Mouse (Mus musculus) bone marrow macrophage, adult 2 months (primary cell): ENCODE results near the gene Slc41a3. TPM values are rescaled to one million over a fixed set of nuclear protein-coding genes. Genes with fewer than 3 reads are reported as not detected.
A peak's percentile ranks its signal among the peaks of the same experiment; 100 is the strongest.

Experiments used
- H3K27ac ChIP-seq: 2 replicates; pipeline ENCODE4 v1.5.1; 2012; ENCODE audit warnings: low read depth, low read length; ENCODE audit not compliant: insufficient read depth
- H3K4me1 ChIP-seq: 2 replicates; pipeline ENCODE4 v1.6.1; 2012; ENCODE audit warnings: low read length; ENCODE audit not compliant: control insufficient read depth, insufficient read depth
- H3K4me3 ChIP-seq: 2 replicates; pipeline ENCODE4 v1.5.1; 2012; ENCODE audit warnings: mild to moderate bottlenecking, low read length, moderate library complexity; ENCODE audit not compliant: insufficient read depth
- CTCF ChIP-seq: IDR thresholded peaks from 2 replicates; pipeline ENCODE4 v1.5.1; 2012; ENCODE audit warnings: low read depth, mild to moderate bottlenecking, low read length, moderate library complexity
- POLR2A ChIP-seq: IDR thresholded peaks from 2 replicates; pipeline ENCODE4 v1.6.1; 2012; ENCODE audit warnings: mild to moderate bottlenecking, low read depth, low read length, borderline replicate concordance
- polyA plus RNA-seq: library from polyadenylated mRNA; stranded (reverse); fragments of >200 nt; gene quantifications from 2 replicates; pipeline ENCODE4 v1.2.4, GENCODE M21; 2012; ENCODE audit not compliant: missing spikeins, insufficient read depth, insufficient read length

Gene Slc41a3
- 13.4 and 14.7 TPM in 2 replicates for polyA plus RNA-seq

DNA sequence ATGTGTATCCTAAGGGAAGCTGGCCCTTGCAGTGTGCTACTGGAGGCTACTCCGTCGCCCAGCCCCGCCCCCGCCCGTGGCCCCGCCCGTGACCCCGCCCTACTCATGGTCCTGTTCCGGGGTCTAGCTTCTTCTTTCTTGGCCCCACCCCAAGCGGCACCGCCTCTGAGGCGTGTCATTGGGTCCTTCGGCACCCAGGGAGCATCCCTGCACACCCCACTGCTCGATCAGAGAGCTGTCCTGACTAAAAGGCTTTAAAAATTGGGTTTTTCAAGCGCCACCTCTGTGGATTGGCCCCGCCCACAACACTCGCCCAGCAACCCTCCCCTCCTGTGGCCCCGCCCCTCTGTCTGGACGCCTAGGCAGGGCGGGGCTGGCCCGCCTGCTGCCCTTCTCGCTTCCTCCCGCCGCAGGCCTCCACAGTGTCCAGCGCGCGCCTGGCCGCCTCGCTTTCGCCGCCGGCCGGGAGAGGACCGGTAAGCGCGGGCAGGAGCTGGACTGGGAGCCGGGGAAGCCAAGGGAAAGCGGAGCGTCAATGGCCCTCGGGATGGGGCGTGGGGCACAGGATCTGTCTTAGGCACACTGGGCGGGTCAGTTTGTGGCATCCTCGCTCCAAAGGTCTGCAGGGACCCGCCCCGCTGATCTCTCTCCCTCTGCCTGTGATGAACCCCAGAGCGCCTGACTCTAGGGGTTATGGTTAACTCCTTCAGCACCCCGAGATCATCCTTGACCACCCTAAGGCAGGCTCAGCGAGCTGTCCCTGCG is at the start of gene Slc41a3:
Gene Slc41a3, plus strand, starts transcription at position 193 of the 765 bp plus-strand sequence.
- TF ChIP-seq CTCF: no peak
- TF ChIP-seq POLR2A: 0 out of 2 replicates have a peak, but pooled peaks have one; percentile 37
- peak within 1 kb of the TSS; percentile 85 for H3K27ac ChIP-seq
- H3K4me3 ChIP-seq: peak within 1 kb of the TSS; percentile 69
- peaks cover 8% of the 10 kb centered on the region for H3K4me1 ChIP-seq

DNA sequence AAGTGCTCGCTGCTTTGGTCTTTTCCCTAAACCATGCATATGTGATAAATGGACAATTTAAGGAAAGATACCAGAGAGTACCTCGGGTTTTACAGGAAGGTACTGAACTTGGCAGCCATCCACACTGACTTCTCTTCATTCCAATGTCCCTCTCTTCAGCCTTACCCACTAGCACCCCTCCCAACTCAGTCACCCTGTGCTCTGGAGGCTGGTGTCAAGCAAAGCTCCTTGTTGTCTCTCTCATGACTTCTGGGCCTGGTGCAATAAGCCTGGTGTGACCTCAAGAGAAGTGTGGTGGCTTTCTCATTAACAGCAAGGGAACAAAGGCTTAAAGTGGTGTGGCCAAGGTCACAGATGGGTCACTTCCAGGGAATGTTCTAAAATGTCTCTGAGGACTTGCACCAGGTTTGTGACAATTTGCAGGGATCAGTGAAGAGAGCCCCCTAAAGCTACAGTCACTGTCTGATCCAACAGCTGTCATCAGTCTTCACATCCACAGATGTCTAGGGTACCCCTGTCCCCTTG is 47.9 kb upstream of the Slc41a3 start:
- Histone ChIP-seq H3K4me1 (peaks cover 12% of the 10 kb centered on the region), H3K4me3 (no peak overlapping the region), H3K27ac (no peak overlapping the region)
- TF ChIP-seq POLR2A (no peak), CTCF (no peak)

DNA sequence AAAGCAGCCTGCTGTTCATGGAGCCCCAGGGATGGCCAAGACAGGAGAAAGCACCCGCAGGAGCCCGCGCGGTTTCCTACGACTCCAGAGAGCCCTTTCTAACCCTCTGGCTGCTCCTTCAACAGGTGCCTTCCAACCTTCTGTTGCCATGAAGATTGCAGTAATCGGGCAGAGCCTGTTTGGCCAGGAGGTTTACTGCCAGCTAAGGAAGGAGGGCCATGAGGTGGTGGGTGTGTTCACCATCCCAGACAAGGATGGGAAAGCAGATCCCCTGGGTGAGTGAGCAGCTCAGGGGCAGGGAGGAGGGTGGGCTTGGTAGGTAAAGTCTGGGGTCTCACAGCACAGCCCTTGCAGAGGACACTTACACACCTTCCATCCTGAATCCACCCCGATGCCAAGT is 47.4 kb upstream of the Slc41a3 start:
- Histone ChIP-seq H3K27ac (no peak overlapping the region), H3K4me3 (no peak overlapping the region), H3K4me1 (peaks cover 12% of the 10 kb centered on the region)
- no peak for TF ChIP-seq CTCF
- TF ChIP-seq POLR2A: no peak

DNA sequence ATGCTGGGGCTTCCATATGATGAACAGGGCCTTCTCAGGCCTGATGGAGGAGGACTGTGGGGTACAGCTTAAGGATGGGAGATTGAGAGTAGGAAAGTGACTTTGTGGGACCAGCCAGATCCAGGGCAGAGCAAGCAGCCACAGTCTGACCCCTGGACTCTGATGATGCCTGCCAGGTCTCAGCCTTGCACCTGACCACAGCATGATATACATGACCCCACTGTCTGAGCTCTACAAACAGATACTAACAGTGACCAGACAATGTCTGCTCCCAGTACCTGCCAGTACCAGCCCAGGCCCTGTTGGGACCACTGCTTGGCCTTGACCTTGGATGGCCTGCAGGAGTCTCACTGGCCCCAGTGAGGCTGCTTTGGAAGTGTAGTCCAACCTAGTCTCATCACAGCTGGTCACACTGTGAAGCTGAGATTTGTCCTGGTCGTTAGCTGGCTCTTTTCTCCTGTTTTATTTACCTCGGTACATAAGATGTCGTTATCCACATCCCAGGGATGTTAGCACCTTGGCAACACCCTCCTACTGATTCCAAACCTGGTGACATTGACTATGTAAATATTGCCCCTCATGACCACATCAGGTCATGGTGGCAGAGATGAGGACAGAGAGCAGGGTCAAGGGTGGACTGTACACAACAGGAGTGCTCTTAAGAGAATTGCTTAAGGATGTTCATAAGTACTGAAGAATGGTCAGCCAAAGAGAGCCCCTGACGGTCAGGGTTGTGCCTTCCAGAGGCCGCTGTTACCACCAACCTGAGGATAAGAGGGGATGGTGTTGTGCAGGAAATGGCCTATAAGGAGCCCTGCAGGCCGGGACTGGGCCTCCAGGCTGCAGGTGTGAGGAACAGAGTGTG is 46.5 kb upstream of the Slc41a3 start:
- H3K4me3 ChIP-seq: no peak overlapping the region
- no peak overlapping the region for H3K27ac ChIP-seq
- TF ChIP-seq CTCF: no peak
- TF ChIP-seq POLR2A: no peak
- H3K4me1 ChIP-seq: peaks cover 12% of the 10 kb centered on the region

DNA sequence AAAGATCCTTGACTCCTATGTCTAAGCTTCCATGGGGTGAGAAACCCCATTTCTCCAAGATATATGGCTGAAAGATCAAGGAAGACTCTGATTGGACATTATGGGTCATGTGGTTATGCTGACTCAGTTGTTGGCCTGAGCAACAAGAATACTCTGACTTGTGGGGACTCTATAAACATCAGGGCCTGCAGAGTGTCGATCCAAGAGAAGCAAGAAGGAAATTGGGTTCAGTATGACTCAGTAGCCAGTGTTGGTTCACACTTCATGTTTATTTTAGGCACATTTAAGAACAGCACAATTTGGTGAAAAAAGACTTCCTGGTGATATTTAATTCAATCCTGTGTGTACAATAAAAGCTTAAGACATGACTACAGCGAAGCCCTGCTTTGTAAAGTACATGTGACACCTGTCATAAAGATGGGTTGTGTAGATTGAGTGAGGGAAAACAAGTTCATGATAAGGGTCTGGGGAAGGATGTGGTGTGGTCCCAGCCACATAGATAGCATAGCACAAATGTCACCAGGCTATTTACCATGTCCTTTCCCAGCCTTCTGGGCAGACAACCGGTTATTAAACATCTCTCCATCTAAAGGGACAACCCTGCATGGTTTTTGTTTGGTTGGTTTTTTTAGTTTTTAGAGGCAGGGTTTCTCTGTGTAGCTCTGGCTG is 44.0 kb upstream of the Slc41a3 start:
- H3K4me1 ChIP-seq: peaks cover 12% of the 10 kb centered on the region
- H3K27ac ChIP-seq: peak overlapping the region; percentile 37
- no peak for TF ChIP-seq CTCF
- TF ChIP-seq POLR2A: no peak
- no peak overlapping the region for H3K4me3 ChIP-seq

DNA sequence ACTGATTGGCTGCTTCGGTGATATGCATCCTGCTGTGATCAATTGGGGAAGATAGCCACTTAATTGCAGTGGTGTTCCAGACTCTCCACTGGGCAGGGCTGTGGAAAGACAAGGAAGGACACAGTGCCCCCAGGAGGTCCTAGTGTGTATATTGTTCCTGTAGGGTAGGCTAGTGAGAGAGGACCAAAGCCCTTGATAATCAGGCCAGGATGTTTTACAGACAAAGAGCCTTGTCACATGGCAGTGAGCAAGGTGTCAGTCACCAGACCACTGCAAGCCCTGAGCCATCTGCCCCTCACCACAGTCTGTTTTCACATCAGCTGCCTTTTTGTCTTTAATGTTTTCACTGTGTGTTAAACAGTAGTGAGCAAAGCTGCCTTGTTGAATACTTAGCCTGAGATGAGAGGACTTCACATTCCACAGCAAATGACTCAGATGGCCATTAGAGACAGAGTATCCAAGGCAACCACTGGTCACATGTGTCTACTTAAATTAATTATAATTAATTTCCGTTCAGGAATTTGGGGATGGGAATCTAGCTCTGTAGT is 43.2 kb upstream of the Slc41a3 start:
- Histone ChIP-seq H3K4me1 (peaks cover 12% of the 10 kb centered on the region), H3K27ac (no peak overlapping the region)

DNA sequence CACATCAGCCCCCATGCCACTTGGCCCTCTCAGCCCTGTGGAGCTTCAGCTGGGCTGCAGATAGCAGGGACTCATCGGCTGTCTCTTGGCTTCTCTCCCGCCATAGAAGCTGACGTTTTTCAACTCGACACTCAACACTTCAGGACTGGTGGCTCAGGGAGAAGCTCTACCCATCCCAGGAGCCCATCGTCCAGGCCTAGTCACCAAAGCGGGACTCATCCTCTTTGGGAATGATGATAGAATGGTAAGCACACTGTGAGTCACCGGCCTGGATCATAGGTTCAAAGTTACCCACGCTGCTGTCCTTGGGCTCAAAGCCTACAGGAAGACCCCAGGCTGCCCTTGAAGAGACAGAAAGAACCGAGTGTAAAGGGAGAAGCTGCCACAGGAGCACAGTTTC is 40.3 kb upstream of the Slc41a3 start:
- TF ChIP-seq POLR2A (no peak), CTCF (no peak)
- H3K4me3 ChIP-seq: no peak overlapping the region
- peaks cover 13% of the 10 kb centered on the region for H3K4me1 ChIP-seq
- H3K27ac ChIP-seq: no peak overlapping the region

More for the DNA sequence above, 43.2 kb upstream of the Slc41a3 start:
- no peak overlapping the region for H3K4me3 ChIP-seq
- no peak for TF ChIP-seq POLR2A
- no peak for TF ChIP-seq CTCF

DNA sequence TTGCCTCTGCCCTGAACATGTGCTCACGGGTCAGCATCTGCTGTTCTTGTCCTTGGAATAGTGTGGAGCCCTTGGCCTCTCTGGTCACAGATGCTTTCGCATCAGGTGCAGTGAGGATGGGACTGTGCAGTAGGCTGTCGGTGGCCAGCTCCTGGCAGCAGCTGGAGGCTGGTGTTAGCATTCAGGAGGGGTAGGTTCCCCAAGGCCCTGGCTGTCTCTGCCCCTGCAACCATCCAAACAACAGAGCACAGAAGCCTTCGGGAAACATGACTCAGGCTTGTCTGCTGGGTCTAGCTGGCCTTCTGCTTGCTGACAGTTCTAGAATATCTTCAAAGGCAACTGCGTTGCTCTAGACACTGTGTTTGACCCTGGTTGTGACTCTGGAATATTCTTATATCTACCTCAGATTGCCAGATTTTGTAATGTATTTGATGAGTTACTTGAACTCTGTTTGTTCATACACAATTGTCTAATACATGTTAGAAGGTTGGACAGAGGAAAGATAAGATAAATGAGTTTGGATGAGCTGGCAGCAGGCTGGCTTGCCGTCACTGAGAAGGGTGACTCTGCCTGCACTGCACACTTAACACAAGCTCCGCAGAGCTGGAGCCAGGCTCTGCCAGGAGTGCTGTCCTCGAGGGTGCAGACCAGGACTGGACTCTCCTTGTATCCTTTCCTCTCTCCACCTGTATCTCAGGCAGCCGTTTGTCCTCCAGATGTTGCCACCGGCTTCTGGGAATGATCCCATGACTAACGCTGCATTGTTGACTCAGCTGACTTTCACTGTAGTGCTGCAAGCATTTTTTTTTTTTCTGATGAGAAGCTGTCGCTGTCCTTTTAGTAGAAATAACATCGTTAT is 38.9 kb upstream of the Slc41a3 start:
- TF ChIP-seq POLR2A: no peak
- TF ChIP-seq CTCF: no peak
- Histone ChIP-seq H3K4me3 (no peak overlapping the region), H3K27ac (no peak overlapping the region), H3K4me1 (peaks cover 15% of the 10 kb centered on the region)

DNA sequence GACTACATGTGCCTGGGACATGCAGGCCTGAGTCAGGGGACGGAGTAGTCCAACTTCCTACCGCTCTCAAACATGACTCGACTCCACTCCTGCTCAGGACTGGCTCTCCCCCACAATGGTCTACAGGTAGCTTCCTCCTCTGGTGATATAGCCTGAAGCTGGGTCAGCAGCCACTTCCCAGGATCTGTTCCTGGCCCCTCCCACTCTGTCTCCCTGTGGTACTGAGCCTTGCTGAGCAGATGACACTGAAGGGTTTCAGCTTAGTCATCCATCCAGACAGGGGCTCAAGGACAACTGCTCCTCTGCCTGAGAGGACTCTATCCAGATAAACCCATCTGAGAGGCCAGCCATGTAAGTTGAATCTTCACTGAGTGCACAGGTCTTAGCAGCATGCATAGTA is 37.0 kb upstream of the Slc41a3 start:
- Histone ChIP-seq H3K4me3 (no peak overlapping the region), H3K4me1 (peaks cover 9% of the 10 kb centered on the region), H3K27ac (no peak overlapping the region)
- no peak for TF ChIP-seq POLR2A
- TF ChIP-seq CTCF: no peak
